Comparison of ENCODE assay signal across 32 mouse cellular contexts in genomic region chr5:143122673-143123072, GRCm38 (mm10). TPM values are rescaled to one million over a fixed set of nuclear protein-coding genes. Genes with fewer than 3 reads are reported as not detected.
"Had no signal": no experiment of that assay in that cellular context is flagged by ENCODE, and none has a peak within 500 bp of the region (broad histone marks: within the 10 kb centered on the region; RNA-seq: fewer than 3 reads in every experiment).

No protein-coding gene starts in this region.

- H3K9ac ChIP-seq: heart, embryonic 12.5 days; hindbrain, embryonic 12.5 days; hindbrain, embryonic 14.5 days; intestine, embryonic 15.5 days; limb, embryonic 12.5 days; liver, embryonic 13.5 days; liver, embryonic 15.5 days had no signal

- H3K4me1 ChIP-seq: heart, embryonic 12.5 days; intestine, embryonic 15.5 days; limb, embryonic 10.5 days; limb, embryonic 12.5 days; liver, embryonic 13.5 days; liver, embryonic 15.5 days had no signal

- ATAC-seq: hindbrain, embryonic 16.5 days; inflammation-experienced regulatory T-cells, adult 6 months; intestine, embryonic 15.5 days; intestine, postnatal 0 days had no signal

- H3K27me3 ChIP-seq: heart, embryonic 12.5 days; hindbrain, embryonic 12.5 days; intestine, embryonic 15.5 days; limb, embryonic 12.5 days had no signal

- H3K27ac ChIP-seq: gastrocnemius, adult 2 months; heart, adult 2 months; hindbrain, embryonic 10.5 days; hindbrain, embryonic 12.5 days; hindbrain, embryonic 14.5 days; intestine, embryonic 15.5 days; layer of hippocampus, adult 2 months; left cerebral cortex, adult 2 months; limb, embryonic 10.5 days; limb, embryonic 12.5 days; liver, embryonic 13.5 days; liver, embryonic 15.5 days had no signal

- H3K36me3 ChIP-seq: heart, embryonic 12.5 days; hindbrain, embryonic 10.5 days; hindbrain, embryonic 12.5 days; intestine, embryonic 15.5 days; limb, embryonic 10.5 days; limb, embryonic 12.5 days; liver, embryonic 13.5 days; liver, embryonic 15.5 days had no signal

- DNase-seq: gastrocnemius, adult 2 months; gastrocnemius, postnatal 10 days; gastrocnemius, postnatal 25 days; heart, adult 2 months; heart, postnatal 10 days; heart, postnatal 4 days; kidney, adult 18-20 months; kidney, adult 8-10 months; kidney, postnatal 10 days; kidney, postnatal 25 days; kidney, postnatal 4 days; liver; liver, embryonic 13.5 days had no signal

- H3K4me3 ChIP-seq: gastrocnemius, adult 2 months; heart, adult 2 months; heart, embryonic 12.5 days; hindbrain, embryonic 10.5 days; hindbrain, embryonic 12.5 days; intestine, embryonic 15.5 days; layer of hippocampus, adult 2 months; left cerebral cortex, adult 2 months; limb, embryonic 10.5 days; limb, embryonic 12.5 days; liver, embryonic 13.5 days; liver, embryonic 15.5 days had no signal

- H3K9me3 ChIP-seq: hindbrain, embryonic 12.5 days; intestine, embryonic 15.5 days; limb, embryonic 10.5 days had no signal

- H3K4me2 ChIP-seq: heart, embryonic 12.5 days; hindbrain, embryonic 12.5 days; hindbrain, embryonic 14.5 days; intestine, embryonic 15.5 days; limb, embryonic 12.5 days; liver, embryonic 11.5 days; liver, embryonic 13.5 days; liver, embryonic 15.5 days had no signal

RNA-seq across cellular contexts. Expression of gene Olfr718-ps1, which starts 24.7 kb away (rescaled TPM):
- polyA plus RNA-seq: heart, adult 2 months; heart, embryonic 12.5 days; heart, embryonic 14.5 days; heart, embryonic 16.5 days; hindbrain, embryonic 16.5 days; kidney, embryonic 16.5 days; limb, embryonic 12.5 days; limb, embryonic 14.5 days; liver, embryonic 11.5 days; liver, embryonic 13.5 days; liver, embryonic 15.5 days had no signal

RNA-seq across cellular contexts. Expression of gene Spdye4b, which starts 58.1 kb away (rescaled TPM):
- polyA plus RNA-seq: heart, adult 2 months; heart, embryonic 12.5 days; heart, embryonic 14.5 days; heart, embryonic 16.5 days; hindbrain, embryonic 12.5 days; hindbrain, embryonic 14.5 days; hindbrain, embryonic 16.5 days; inflammation-experienced regulatory T-cells, adult 6 months; intestine, embryonic 15.5 days; intestine, postnatal 0 days; kidney, embryonic 14.5 days; kidney, embryonic 16.5 days; limb, embryonic 10.5 days; limb, embryonic 12.5 days; limb, embryonic 14.5 days; liver, embryonic 11.5 days; liver, embryonic 13.5 days; liver, embryonic 15.5 days had no signal
